8 mouse cellular contexts compared by ENCODE assay signal in genomic region chr8:111338370-111339208, GRCm38 (mm10). TPM values are rescaled to one million over a fixed set of nuclear protein-coding genes. Genes with fewer than 3 reads are reported as not detected.
DNase-seq lines count a peak whose midpoint lies in the region; ATAC-seq lines count a peak whose summit lies in the region.

No protein-coding gene starts in this region.

- no peaks in the 10 kb centered on the region for H3K27me3 ChIP-seq in lung, embryonic 15.5 days
- H3K27me3 ChIP-seq in forebrain, embryonic 10.5 days (ENCODE audit: poor library complexity, severe bottlenecking), result peaks cover 60% of the 10 kb centered on the region
- peaks cover 36% of the 10 kb centered on the region for H3K27me3 ChIP-seq in limb, embryonic 15.5 days
- peaks cover 25% of the 10 kb centered on the region for H3K27me3 ChIP-seq in neural tube, embryonic 13.5 days

- no peak overlapping the region; the same call in 1 of the 2 replicates for H3K9ac ChIP-seq in lung, embryonic 15.5 days
- H3K9ac ChIP-seq in limb, embryonic 15.5 days, result no peak overlapping the region; the same call in 1 of the 2 replicates
- no peak overlapping the region for H3K9ac ChIP-seq in neural tube, embryonic 13.5 days

- H3K4me3 ChIP-seq in lung, embryonic 15.5 days, result peak overlapping the region; percentile 48
- peak overlapping the region; percentile 51 for H3K4me3 ChIP-seq in forebrain, embryonic 10.5 days
- H3K4me3 ChIP-seq in limb, embryonic 15.5 days, result peak overlapping the region; percentile 44
- H3K4me3 ChIP-seq in neural tube, embryonic 13.5 days, result peak overlapping the region; percentile 42

- peak overlapping the region; percentile 27; the same call in 1 of the 2 replicates for H3K27ac ChIP-seq in lung, embryonic 15.5 days
- no peak overlapping the region for H3K27ac ChIP-seq in forebrain, embryonic 10.5 days
- no peak overlapping the region for H3K27ac ChIP-seq in limb, embryonic 15.5 days
- no peak overlapping the region for H3K27ac ChIP-seq in neural tube, embryonic 13.5 days (replicated peaks)

- H3K36me3 ChIP-seq in lung, embryonic 15.5 days, result no peaks in the 10 kb centered on the region
- no peaks in the 10 kb centered on the region for H3K36me3 ChIP-seq in forebrain, embryonic 10.5 days (replicated peaks)
- H3K36me3 ChIP-seq in limb, embryonic 15.5 days, result no peaks in the 10 kb centered on the region
- no peaks in the 10 kb centered on the region for H3K36me3 ChIP-seq in neural tube, embryonic 13.5 days

- H3K4me2 ChIP-seq in lung, embryonic 15.5 days, result peak overlapping the region; percentile 86
- peak overlapping the region; percentile 83 for H3K4me2 ChIP-seq in limb, embryonic 15.5 days
- peak overlapping the region; percentile 74 for H3K4me2 ChIP-seq in neural tube, embryonic 13.5 days

- 30% methylated on average over 12 of the region's 12 CpGs for WGBS in lung, embryonic 15.5 days
- 52% methylated on average over 12 of the region's 12 CpGs for WGBS in forebrain, embryonic 10.5 days
- WGBS in limb, embryonic 15.5 days, result 44% methylated on average over 12 of the region's 12 CpGs
- 52% methylated on average over 12 of the region's 12 CpGs for WGBS in neural tube, embryonic 13.5 days

- no peak for DNase-seq in lung, postnatal 25 days (ENCODE audit: low spot score)
- DNase-seq in forebrain, embryonic 10.5 days (ENCODE audit: extremely low spot score, low spot score), result no peak
- no peak for DNase-seq in ovary, adult 18-20 months (ENCODE audit: low spot score)
- no peak for DNase-seq in right cerebral cortex, postnatal 14 days
- no peak for DNase-seq in left cerebral cortex, adult 9 months (ENCODE audit: low spot score in 2 of 2)

- 0 out of 2 replicates have a peak, but pooled peaks cover 12% of the 10 kb centered on the region for H3K4me1 ChIP-seq in lung, embryonic 15.5 days
- H3K4me1 ChIP-seq in forebrain, embryonic 10.5 days, result peaks cover 13% of the 10 kb centered on the region
- 0 out of 2 replicates have a peak, but pooled peaks cover 8% of the 10 kb centered on the region for H3K4me1 ChIP-seq in limb, embryonic 15.5 days
- peaks cover 13% of the 10 kb centered on the region for H3K4me1 ChIP-seq in neural tube, embryonic 13.5 days (replicated peaks)

- H3K9me3 ChIP-seq in lung, embryonic 15.5 days, result no peaks in the 10 kb centered on the region
- H3K9me3 ChIP-seq in forebrain, embryonic 10.5 days, result no peaks in the 10 kb centered on the region
- H3K9me3 ChIP-seq in limb, embryonic 15.5 days, result no peaks in the 10 kb centered on the region
- no peaks in the 10 kb centered on the region for H3K9me3 ChIP-seq in neural tube, embryonic 13.5 days

- no peak for ATAC-seq in lung, embryonic 15.5 days (ENCODE audit: borderline replicate concordance, extremely low read depth, low FRiP score, low TSS enrichment)
- ATAC-seq in limb, embryonic 15.5 days (ENCODE audit: insufficient number of reproducible peaks, low FRiP score, low TSS enrichment, low read depth), result no peak
- ATAC-seq in neural tube, embryonic 13.5 days (ENCODE audit: low read depth), result no peak

RNA-seq across cellular contexts. Expression of gene Mlkl, which starts 0.6 kb away (rescaled TPM):
- 4.3 and 5.2 TPM in 2 replicates for polyA plus RNA-seq in lung, embryonic 15.5 days (2015; fragmentation: Nextera tagmentation; extraction: Ambion mirVana)
- polyA plus RNA-seq in forebrain, embryonic 10.5 days (2016; fragmentation: Nextera tagmentation; extraction: Ambion mirVana), result 0.26 and 0.42 TPM in 2 replicates
- polyA plus RNA-seq in limb, embryonic 15.5 days (2015; fragmentation: Nextera tagmentation; extraction: Ambion mirVana), result 1.5 and 1.6 TPM in 2 replicates
- polyA plus RNA-seq in neural tube, embryonic 13.5 days (2015; fragmentation: Nextera tagmentation; extraction: Ambion mirVana), result 0.18 and 0.90 TPM in 2 replicates

RNA-seq across cellular contexts. Expression of gene Rfwd3, which starts 38.6 kb away (rescaled TPM):
- polyA plus RNA-seq in lung, embryonic 15.5 days (2015; fragmentation: Nextera tagmentation; extraction: Ambion mirVana), result 62.8 and 68.1 TPM in 2 replicates
- polyA plus RNA-seq in forebrain, embryonic 10.5 days (2016; fragmentation: Nextera tagmentation; extraction: Ambion mirVana), result 107 and 110 TPM in 2 replicates
- polyA plus RNA-seq in limb, embryonic 15.5 days (2015; fragmentation: Nextera tagmentation; extraction: Ambion mirVana), result 39.1 and 39.8 TPM in 2 replicates
- 26.9 and 29.6 TPM in 2 replicates for polyA plus RNA-seq in neural tube, embryonic 13.5 days (2015; fragmentation: Nextera tagmentation; extraction: Ambion mirVana)

RNA-seq across cellular contexts. Expression of gene Fa2h, which starts 55.0 kb away (rescaled TPM):
- polyA plus RNA-seq in lung, embryonic 15.5 days (2015; fragmentation: Nextera tagmentation; extraction: Ambion mirVana), result 0.17 and 0.39 TPM in 2 replicates
- not detected in 2 replicates for polyA plus RNA-seq in forebrain, embryonic 10.5 days (2016; fragmentation: Nextera tagmentation; extraction: Ambion mirVana)
- 0.12 TPM in 2 replicates for polyA plus RNA-seq in limb, embryonic 15.5 days (2015; fragmentation: Nextera tagmentation; extraction: Ambion mirVana)
- polyA plus RNA-seq in neural tube, embryonic 13.5 days (2015; fragmentation: Nextera tagmentation; extraction: Ambion mirVana), result 0.11 and 0.13 TPM in 2 replicates
